Mouse (Mus musculus): Measurements from ENCODE around the gene Dleu7. TPM values are rescaled to one million over a fixed set of nuclear protein-coding genes. Genes with fewer than 3 reads are reported as not detected.

The Dleu7 gene
- polyA plus RNA-seq, 1 experiment, result not detected

DNA sequence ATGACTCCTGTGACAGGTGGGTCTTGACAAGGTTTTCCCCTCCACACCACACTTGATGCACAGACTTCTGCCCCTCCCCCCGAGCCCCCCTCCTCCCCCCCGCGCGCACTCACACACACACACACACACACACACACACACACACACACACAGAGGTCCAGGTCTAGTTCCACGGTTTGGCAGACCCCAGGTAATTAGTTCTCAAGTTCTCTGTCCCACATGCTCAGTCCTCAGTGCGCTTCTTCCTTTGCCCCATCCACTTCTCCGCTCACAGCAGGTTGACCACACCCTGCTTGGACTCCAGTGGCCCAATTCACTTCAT, 720 bp downstream of the Dleu7 start:
- TF ChIP-seq CTCF (IDR thresholded peaks at IDR 0.05; ENCODE audit: borderline replicate concordance, insufficient read depth, low read length), result no peak
- TF ChIP-seq POLR2A (IDR thresholded peaks at IDR 0.05; ENCODE audit: low read depth, low read length), result no peak
- Histone ChIP-seq H3K4me1 (ENCODE audit: control insufficient read depth, insufficient read depth, low read length) (no peaks in the 10 kb centered on the region), H3K4me3 (ENCODE audit: insufficient read depth, low read length) (no peak overlapping the region), H3K27ac (ENCODE audit: insufficient read depth, low read length) (no peak overlapping the region)

DNA sequence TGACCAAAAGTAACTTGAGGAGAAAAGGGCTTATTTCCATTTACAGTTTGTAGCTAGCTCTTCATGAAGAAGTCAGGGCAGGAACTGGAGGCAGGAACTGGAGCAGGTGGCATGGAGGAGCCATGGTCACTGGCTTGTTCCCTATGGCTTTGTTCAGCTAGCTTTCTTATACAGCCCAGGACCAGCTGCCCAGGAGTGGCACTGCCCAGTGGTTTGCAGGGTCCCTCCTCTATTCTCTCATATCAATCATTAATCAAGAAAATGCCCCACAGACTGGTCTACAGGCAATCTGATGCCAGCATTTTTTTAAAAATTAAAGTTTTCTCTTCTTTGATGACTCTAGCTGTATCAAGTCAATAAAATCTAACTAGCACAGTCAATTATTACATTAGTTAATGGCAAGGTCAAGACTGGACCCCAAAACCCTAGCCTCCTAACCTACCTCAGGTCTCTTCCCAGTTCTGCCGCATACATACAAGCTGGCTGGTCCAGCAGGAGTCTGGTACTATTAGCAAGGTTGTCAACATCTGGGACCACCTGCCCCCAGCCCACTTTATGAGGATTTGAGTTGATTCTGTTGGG, 1.4 kb downstream of the Dleu7 start:
- no peaks in the 10 kb centered on the region for H3K4me1 ChIP-seq (ENCODE audit: control insufficient read depth, insufficient read depth, low read length)
- no peak overlapping the region for H3K27ac ChIP-seq (ENCODE audit: insufficient read depth, low read length)
- no peak overlapping the region for H3K4me3 ChIP-seq (ENCODE audit: insufficient read depth, low read length)
- no peak for TF ChIP-seq POLR2A (IDR thresholded peaks at IDR 0.05; ENCODE audit: low read depth, low read length)
- TF ChIP-seq CTCF (IDR thresholded peaks at IDR 0.05; ENCODE audit: borderline replicate concordance, insufficient read depth, low read length), result no peak

GRCm38 (mm10) chr14:62288731-62289130, 4.1 kb downstream of the Dleu7 start:
- no peak overlapping the region for H3K27ac ChIP-seq (ENCODE audit: insufficient read depth, low read length)
- H3K4me1 ChIP-seq (ENCODE audit: control insufficient read depth, insufficient read depth, low read length), result no peaks in the 10 kb centered on the region
- H3K4me3 ChIP-seq (ENCODE audit: insufficient read depth, low read length), result no peak overlapping the region
- TF ChIP-seq POLR2A (IDR thresholded peaks at IDR 0.05; ENCODE audit: low read depth, low read length) (no peak), CTCF (IDR thresholded peaks at IDR 0.05; ENCODE audit: borderline replicate concordance, insufficient read depth, low read length) (no peak)

GRCm38 (mm10) chr14:62282974-62283373, 9.9 kb downstream of the Dleu7 start:
- no peak for TF ChIP-seq POLR2A (IDR thresholded peaks at IDR 0.05; ENCODE audit: low read depth, low read length)
- no peak for TF ChIP-seq CTCF (IDR thresholded peaks at IDR 0.05; ENCODE audit: borderline replicate concordance, insufficient read depth, low read length)
- Histone ChIP-seq H3K4me1 (ENCODE audit: control insufficient read depth, insufficient read depth, low read length) (no peaks in the 10 kb centered on the region), H3K27ac (ENCODE audit: insufficient read depth, low read length) (no peak overlapping the region), H3K4me3 (ENCODE audit: insufficient read depth, low read length) (no peak overlapping the region)

DNA sequence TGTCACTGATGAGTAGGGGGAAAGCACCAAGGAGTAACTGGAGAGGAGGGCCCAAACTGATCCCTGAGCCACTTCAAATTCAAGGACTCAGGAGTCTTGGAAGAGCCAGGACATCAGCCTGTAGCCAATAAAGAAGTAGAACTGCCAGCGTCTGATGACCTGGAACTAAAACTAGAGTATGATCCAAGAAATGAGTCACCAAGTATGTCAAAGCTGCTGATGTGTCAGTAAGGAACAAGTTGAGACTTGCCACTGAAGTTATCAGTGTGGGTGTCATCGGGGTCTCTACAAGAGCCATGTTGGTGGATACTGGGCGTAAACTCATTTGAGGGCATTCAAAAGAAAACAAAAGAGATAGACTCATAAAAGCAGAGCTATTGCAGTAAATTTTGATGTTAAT, 19.2 kb downstream of the Dleu7 start:
- TF ChIP-seq CTCF (IDR thresholded peaks at IDR 0.05; ENCODE audit: borderline replicate concordance, insufficient read depth, low read length) (no peak), POLR2A (IDR thresholded peaks at IDR 0.05; ENCODE audit: low read depth, low read length) (no peak)
- peak overlapping the region; percentile 8; the same call in 1 of the 2 replicates for H3K27ac ChIP-seq (ENCODE audit: insufficient read depth, low read length)
- H3K4me1 ChIP-seq (ENCODE audit: control insufficient read depth, insufficient read depth, low read length), result no peaks in the 10 kb centered on the region
- H3K4me3 ChIP-seq (ENCODE audit: insufficient read depth, low read length), result no peak overlapping the region

- Histone ChIP-seq H3K27ac (ENCODE audit: insufficient read depth, low read length) (no peak overlapping the region), H3K4me1 (ENCODE audit: control insufficient read depth, insufficient read depth, low read length) (no peaks in the 10 kb centered on the region), H3K4me3 (ENCODE audit: insufficient read depth, low read length) (no peak overlapping the region)
- TF ChIP-seq CTCF (IDR thresholded peaks at IDR 0.05; ENCODE audit: borderline replicate concordance, insufficient read depth, low read length), result no peak
- TF ChIP-seq POLR2A (IDR thresholded peaks at IDR 0.05; ENCODE audit: low read depth, low read length), result no peak
Observed at GRCm38 (mm10) chr14:62270698-62271396, 22.0 kb downstream of the Dleu7 start.

GRCm38 (mm10) chr14:62258978-62259536, 33.8 kb downstream of the Dleu7 start:
- Histone ChIP-seq H3K4me1 (ENCODE audit: control insufficient read depth, insufficient read depth, low read length) (no peaks in the 10 kb centered on the region), H3K4me3 (ENCODE audit: insufficient read depth, low read length) (no peak overlapping the region), H3K27ac (ENCODE audit: insufficient read depth, low read length) (no peak overlapping the region)
- TF ChIP-seq CTCF (IDR thresholded peaks at IDR 0.05; ENCODE audit: borderline replicate concordance, insufficient read depth, low read length), result no peak
- no peak for TF ChIP-seq POLR2A (IDR thresholded peaks at IDR 0.05; ENCODE audit: low read depth, low read length)

GRCm38 (mm10) chr14:62258125-62258524, 34.7 kb downstream of the Dleu7 start:
- no peak overlapping the region for H3K27ac ChIP-seq (ENCODE audit: insufficient read depth, low read length)
- no peaks in the 10 kb centered on the region for H3K4me1 ChIP-seq (ENCODE audit: control insufficient read depth, insufficient read depth, low read length)
- TF ChIP-seq POLR2A (IDR thresholded peaks at IDR 0.05; ENCODE audit: low read depth, low read length) (no peak), CTCF (IDR thresholded peaks at IDR 0.05; ENCODE audit: borderline replicate concordance, insufficient read depth, low read length) (no peak)
- no peak overlapping the region for H3K4me3 ChIP-seq (ENCODE audit: insufficient read depth, low read length)

DNA sequence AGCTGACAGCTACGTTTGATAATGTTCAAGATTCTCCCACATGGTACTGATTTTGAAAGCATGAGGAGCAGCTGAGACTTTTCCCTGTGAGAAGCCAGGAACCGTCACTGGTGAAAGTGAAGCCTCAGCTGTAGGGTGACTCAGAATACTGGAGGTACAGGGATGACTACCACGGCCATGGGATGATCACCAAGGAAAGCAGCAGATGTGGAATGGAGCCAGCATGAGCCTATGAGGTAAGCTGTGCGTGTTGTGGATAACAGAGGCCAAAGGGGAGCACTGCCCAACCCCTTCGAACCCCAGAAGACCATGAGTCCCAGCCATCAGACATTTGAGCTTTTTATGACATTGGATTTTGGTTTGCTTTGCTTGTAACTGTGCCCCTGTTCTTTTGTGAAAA, 36.8 kb downstream of the Dleu7 start:
- Histone ChIP-seq H3K4me3 (ENCODE audit: insufficient read depth, low read length) (no peak overlapping the region), H3K27ac (ENCODE audit: insufficient read depth, low read length) (no peak overlapping the region), H3K4me1 (ENCODE audit: control insufficient read depth, insufficient read depth, low read length) (no peaks in the 10 kb centered on the region)
- no peak for TF ChIP-seq CTCF (IDR thresholded peaks at IDR 0.05; ENCODE audit: borderline replicate concordance, insufficient read depth, low read length)
- no peak for TF ChIP-seq POLR2A (IDR thresholded peaks at IDR 0.05; ENCODE audit: low read depth, low read length)

- H3K4me1 ChIP-seq (ENCODE audit: control insufficient read depth, insufficient read depth, low read length), result no peaks in the 10 kb centered on the region
- H3K4me3 ChIP-seq (ENCODE audit: insufficient read depth, low read length), result no peak overlapping the region
- no peak overlapping the region for H3K27ac ChIP-seq (ENCODE audit: insufficient read depth, low read length)
- no peak for TF ChIP-seq CTCF (IDR thresholded peaks at IDR 0.05; ENCODE audit: borderline replicate concordance, insufficient read depth, low read length)
- no peak for TF ChIP-seq POLR2A (IDR thresholded peaks at IDR 0.05; ENCODE audit: low read depth, low read length)
Observed at GRCm38 (mm10) chr14:62254371-62254770, 38.5 kb downstream of the Dleu7 start.
